Mouse (Mus musculus): ENCODE data around the gene Etv3.

Etv3 gene

DNA sequence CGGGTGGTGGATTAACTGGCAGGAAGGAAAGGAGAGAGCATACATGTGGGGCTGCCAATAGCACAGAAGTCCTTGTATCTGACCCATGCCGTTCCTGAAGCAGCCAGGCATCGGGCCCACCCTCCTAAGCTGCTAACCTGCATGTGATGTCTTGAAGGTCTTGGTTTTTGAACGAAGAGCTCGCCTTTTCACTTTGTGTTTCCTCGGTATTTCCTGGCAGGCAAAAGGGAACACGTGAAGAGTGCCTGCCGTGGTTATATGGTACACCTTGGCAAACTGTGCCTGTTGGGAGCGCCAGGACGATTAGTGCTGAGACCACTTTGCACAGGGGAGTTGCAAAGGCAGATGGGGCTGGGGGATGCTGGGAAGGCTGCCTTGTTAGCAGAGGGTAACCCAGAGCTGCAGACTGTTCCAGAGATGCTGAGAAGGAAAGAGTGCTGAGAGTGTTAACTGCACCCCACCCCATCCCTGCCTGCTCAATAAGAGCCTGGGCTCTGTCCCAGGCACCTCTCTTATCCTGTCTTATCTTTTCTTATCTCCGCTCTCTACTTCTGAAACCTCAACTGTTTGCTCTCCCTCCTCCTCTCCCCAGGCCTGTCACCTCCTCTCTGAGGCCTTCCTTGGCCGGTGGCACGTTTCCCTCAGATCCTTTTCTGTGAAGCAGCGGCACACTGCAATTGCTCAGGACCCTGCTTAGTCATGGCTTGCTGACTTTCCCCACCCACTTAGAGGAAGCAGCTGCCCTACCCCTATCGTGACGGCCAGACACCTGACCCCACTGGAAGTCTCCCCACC, 13.0 kb upstream of the Etv3 start:
- no peak for TF ChIP-seq GATA4 (IDR thresholded peaks at IDR 0.05; ENCODE audit: insufficient replicate concordance, low read length)

DNA sequence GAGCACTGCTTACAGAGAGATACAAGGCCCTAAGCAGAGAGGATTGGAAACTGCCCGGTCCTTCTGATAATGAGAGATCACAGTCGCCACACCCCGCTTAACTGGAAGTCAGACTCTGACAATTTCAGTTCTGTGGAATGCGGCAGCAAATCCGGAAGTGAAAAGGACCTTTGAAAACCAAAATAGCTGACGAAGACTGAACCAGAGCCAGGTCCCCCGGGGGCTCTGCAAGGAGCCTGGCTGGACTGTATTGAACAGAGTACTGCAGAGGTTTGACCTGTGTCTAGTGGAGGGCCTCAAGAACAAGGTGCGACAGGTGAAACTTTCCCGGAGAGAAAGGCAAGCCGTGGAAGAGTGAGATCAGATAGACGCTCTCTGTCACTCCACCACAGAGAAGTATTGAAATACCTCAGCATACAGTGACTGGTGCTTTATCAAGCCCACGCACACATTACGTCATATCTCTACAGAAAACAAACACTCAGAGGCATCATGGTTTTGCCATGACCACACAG, 9.6 kb upstream of the Etv3 start:
- no peak for TF ChIP-seq GATA4 (IDR thresholded peaks at IDR 0.05; ENCODE audit: insufficient replicate concordance, low read length)

DNA sequence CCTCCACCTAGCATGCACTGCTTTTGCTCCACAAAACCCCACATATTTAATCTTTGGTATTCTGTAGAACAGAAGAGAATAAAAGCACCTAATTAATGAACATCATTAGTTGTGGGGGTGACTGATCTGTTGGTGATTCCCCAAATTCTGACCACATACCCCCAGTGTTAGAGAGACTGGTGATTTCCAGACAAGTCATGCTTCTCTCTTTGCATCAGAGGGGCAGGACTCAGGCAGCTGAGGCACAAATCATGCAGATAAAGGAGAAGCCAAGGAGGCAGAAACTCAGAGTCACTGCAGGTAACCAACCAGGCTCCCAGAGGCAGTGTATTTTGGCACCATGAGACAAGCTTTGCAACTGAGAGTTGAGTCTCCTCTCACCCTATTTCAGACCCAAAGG, 6.8 kb upstream of the Etv3 start:
- TF ChIP-seq GATA4 (IDR thresholded peaks at IDR 0.05; ENCODE audit: insufficient replicate concordance, low read length), result no peak

DNA sequence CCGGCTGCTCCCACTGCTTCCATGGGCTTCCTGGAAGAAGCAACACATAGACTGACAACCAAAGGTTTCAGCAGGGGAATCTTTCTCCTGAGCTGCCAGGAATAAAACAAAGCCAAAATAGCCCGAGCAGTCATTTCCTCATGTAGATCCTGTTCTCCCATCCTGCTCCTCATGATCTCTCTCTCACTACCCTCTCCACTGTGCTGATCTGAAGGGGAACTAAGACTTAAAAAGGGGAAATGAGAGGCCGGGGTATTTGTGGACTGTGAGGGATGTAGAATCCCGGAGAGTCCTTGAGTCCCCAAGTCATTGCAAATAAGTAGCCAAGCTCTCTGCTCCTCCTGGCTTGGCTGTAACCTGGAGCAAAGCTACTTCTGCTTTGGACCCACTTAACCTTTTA, 4.1 kb upstream of the Etv3 start:
- TF ChIP-seq GATA4 (IDR thresholded peaks at IDR 0.05; ENCODE audit: insufficient replicate concordance, low read length), result no peak

DNA sequence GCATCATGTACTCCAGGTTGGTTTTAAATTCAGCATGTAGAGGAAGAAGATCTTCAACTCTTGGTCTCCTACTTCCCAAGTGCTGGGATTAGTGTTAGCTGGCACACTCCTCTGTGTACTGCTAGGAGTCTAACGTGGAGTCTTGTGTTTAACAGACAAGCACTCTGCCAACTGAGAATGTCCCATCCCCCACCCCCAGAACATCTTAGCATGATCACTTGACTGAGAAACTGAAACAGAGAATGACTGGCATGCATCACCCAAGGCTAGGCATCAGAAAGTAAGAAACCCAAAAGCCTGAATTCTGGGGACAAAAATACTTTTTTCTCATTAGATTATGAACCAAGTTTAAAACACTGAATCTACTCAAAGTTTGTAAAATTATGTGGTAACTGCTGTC, 3.4 kb upstream of the Etv3 start:
- TF ChIP-seq GATA4 (IDR thresholded peaks at IDR 0.05; ENCODE audit: insufficient replicate concordance, low read length), result no peak

DNA sequence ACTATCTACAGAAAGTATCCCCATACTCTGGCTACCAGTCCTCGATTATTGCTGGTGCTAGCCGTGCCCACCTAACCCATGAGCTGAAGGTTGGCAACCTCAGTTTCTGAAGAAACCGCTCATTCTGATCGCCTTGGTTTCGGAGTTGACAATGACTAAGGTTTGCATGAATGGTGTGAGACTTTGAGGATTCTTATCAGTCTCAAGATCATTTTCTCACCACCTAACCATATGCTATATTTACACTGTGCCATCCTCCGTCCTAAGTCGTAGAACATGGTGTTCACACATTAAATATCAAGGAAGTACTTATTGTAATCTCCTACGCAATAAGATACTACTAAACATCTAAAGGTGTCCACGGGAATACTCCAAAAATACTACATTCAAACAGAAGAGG, 1.5 kb upstream of the Etv3 start:
- TF ChIP-seq GATA4 (IDR thresholded peaks at IDR 0.05; ENCODE audit: insufficient replicate concordance, low read length), result no peak

DNA sequence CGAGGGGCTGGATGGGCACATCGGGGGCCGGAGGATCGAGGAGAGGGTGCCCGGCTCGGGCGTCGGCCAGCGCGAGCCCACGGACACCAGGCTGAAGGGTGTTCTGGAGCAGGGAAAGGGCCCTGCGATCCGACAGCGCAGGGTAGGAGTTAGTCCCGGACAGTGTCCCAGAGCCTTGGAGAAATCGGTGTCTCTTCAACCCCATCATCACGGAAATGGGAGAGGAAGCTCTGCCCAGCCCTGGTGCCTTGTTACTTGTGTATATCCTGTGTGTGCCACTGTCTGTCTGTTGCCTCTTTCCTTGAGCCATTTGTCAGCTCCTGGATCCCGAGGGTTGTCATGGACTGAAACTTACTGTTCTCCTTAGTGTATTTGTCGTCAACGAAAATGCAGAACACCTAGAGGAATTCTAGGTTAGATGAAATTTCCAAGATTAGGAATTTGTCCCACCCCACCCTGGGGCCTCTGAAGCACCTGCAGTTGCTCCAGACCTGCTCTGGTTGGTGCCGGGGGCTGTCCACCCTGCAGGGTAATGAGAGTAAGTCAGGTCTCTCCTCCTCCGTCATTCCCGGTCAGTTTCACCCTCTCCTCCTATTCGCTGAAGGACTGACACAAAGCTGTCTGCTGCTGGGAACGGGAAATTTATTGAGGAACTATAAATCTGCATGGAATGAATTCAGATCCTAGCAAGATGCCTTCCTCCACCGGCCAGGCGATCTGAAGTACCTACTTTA, 797 bp downstream of the Etv3 start:
- TF ChIP-seq GATA4 (IDR thresholded peaks at IDR 0.05; ENCODE audit: insufficient replicate concordance, low read length), result no peak

DNA sequence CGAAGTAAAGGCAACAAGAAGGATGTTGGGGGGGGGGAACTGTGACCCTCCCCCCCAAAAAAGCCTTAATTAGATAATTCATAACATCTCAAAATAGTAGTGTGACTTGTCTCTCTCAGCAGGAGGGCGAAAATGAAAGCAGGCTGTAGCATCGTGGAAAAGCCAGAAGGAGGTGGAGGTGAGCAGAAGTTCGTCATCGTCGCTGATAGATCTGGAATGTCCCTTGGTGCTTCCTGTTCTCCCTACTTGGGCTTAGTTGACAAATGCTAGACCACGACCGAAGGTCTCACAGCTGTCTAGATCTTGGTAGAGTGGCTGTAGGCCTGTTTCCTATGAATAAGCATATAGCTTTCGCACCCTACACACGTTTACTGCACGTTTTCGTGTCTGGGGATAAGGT, 1.9 kb downstream of the Etv3 start:
- no peak for TF ChIP-seq GATA4 (IDR thresholded peaks at IDR 0.05; ENCODE audit: insufficient replicate concordance, low read length)

DNA sequence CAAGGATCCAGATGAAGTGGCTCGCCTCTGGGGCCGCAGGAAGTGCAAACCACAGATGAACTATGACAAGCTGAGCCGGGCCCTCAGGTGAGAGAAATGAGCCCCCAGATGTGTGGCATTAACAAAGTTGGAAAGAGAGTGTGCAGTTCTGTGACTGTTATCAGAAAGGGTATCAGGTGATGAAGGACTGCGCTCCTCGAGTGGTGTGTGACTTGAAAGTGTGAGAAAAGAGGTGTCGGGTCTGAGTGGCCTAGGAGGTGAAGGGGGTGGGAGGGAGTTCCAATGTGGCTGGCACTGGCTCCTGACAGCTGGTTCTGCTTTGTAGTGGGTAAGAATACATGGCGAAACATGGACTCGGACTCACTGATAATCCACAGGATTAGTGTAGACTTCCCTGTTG, 2.8 kb downstream of the Etv3 start:
- TF ChIP-seq GATA4 (IDR thresholded peaks at IDR 0.05; ENCODE audit: insufficient replicate concordance, low read length), result no peak

DNA sequence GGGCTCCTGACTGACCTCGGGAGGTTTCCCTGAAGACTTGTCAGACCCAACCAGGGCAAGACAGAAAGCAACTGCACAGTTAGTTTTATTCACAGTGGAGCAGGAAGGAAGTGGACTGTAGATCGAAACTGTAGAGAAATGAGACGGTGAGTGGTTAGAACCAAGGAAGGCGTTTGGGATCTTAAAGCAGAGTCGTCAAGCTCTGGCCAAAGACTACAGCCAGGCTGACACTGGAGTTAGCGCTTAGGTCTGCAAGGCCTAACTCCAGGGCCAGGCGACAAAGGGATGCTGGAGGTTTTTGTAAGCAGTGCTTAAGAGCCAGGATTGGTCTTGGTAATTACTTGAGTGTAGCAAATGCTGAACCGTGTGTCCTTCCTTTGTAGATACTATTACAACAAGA, 3.6 kb downstream of the Etv3 start:
- TF ChIP-seq GATA4 (IDR thresholded peaks at IDR 0.05; ENCODE audit: insufficient replicate concordance, low read length), result no peak

DNA sequence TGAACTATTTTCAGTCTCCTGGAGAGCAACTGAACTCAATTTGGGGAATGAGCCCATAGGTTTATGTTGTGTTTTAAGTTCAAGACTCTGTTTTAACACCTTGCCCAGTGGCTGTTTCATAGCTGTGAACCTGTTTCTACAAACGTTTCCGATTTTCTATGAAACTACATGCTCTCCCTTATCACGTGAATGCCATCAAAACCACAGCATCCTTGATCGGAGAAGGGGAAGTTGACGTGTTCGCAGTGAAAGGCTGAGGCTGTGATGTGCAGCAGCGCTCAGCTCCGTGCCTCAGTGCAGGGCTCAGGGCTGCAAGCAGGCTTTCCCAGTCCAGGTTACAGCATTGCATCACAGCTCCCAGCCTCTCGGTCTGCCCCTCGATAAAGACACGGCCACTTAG, 4.4 kb downstream of the Etv3 start:
- no peak for TF ChIP-seq GATA4 (IDR thresholded peaks at IDR 0.05; ENCODE audit: insufficient replicate concordance, low read length)

DNA sequence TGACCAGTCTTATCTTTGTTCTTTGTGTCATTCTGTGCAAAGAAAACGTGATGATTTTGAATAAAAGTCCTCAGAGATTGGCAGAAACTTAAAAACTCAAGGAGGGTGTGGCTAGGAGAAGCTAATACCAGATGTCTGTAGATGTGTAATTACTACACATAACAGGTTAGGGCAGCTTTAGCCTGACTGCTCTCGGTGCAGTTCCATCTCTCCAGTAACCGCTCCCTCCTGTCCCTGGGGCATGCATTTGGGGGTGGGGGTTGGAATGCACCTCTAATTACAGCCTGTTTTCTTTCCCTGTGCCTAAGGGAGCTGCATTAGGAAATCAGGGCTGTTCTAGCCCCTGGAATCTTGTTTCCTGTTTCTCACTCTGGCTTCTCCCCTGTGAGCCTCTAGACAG, 5.0 kb downstream of the Etv3 start:
- TF ChIP-seq GATA4 (IDR thresholded peaks at IDR 0.05; ENCODE audit: insufficient replicate concordance, low read length), result no peak

DNA sequence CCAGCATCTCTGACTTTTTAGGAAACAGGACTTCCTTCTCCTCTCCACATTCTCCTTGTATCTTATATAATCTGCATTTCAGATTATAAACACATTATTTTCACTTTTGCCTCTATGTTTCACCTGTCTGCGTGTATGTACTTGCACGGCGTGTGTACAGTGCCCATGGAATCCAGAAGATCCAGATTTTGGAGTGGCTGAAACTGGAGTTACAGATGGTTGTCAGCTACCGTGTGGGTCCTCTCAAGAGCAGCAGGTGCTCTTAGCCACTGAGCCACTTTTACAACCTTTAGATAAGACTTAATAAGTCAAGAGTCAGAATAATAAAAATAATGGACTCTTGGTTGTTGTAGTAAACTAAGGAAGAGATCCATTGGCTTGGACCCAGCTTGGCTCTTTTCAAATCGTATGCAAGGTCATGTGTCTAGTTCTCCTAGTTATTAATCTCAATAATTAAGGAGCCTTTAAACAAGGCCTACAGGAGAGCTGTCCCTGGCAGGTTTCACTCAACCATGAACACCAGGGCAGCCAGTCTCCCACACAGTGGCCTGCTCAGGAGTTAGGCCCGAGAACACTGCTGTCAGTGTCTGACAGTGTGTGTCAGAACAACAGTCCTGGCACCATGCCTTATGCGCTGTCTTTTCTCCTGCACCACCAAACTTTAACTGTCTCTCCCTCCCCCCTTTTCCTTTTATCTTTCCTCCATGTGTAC, 8.6 kb downstream of the Etv3 start:
- TF ChIP-seq GATA4 (IDR thresholded peaks at IDR 0.05; ENCODE audit: insufficient replicate concordance, low read length), result no peak

DNA sequence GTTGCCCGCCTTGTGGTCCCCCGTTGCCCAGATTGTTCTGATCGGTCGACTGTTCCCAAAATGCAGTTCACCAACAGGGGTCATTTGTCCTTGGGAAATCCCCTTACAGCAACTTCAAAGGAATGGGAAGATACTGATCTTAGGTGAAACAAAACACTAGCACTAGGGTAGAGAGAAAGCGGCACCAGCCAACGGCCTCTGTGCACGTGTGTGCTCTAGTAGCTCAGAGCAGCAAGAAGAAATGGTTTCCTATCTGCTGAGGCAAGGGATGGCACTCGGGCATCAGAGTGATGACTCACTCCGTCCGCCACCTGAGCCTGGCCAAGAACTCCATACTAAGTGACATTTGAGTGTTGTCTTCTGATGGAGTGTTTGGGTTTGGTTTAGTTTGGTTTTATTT, 12.8 kb downstream of the Etv3 start:
- TF ChIP-seq GATA4 (IDR thresholded peaks at IDR 0.05; ENCODE audit: insufficient replicate concordance, low read length), result no peak

DNA sequence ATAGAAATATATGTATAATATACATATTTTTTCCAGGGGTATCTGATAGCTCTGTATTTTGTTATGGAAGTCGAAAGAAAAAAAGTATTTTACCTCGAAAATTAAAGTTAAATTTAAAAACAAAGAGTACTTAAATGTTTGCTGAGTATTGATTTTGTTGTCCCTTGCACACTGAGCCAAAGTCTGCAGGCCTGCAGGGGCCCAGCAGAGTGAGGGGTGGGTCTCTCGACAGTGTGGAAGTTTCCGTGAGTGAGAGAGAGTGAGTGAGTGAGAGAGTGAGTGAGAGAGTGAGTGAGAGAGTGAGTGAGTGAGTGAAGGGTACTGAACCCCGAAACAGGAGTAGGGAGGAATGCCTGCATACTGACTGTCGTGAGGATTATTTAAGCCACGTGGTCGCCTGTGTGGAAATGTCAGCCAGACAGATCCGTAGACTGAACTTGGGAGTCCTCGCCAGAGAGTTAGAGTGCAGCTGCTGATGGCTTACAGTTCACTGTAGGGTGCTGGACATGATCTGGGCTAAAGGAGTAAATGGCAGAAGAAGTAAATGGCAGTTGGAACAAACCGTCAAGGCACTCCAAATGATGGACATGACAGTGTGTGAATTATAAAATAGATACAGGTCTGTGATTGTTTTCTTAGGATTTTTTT, 14.9 kb downstream of the Etv3 start:
- no peak for TF ChIP-seq GATA4 (IDR thresholded peaks at IDR 0.05; ENCODE audit: insufficient replicate concordance, low read length)

Measured in liver, adult (tissue).